Mouse (Mus musculus) B cell, adult (primary cell): ENCODE measurements around the gene Casp6. TPM values are rescaled to one million over a fixed set of nuclear protein-coding genes. Genes with fewer than 3 reads are reported as not detected.

ENCODE experiments used
- total RNA-seq: library from RNA; stranded (reverse); gene quantifications from 4 replicates; pipeline ENCODE4 v1.2.4, GENCODE M21; 2023; ENCODE audit not compliant: inconsistent age

Casp6 gene
- 20.1 to 30.1 TPM (median 26.1 TPM) in 4 replicates for total RNA-seq

GRCm38 (mm10) chr3:129901271-129901809 is at the start of gene Casp6:
Casp6 (plus strand) TSS chr3:129901425.

GRCm38 (mm10) chr3:129878405-129879021 is 22.7 kb upstream of the Casp6 start, which contains the start of gene Pla2g12a:
Pla2g12a (plus strand) TSS chr3:129878606.

Other genes with a start within 250 kb of the Casp6 start
- gene Egf, start 146.1 kb upstream of the Casp6 start, total RNA-seq, result 2.3 to 5.0 TPM (median 3.1 TPM) in 4 replicates
- gene Lrit3, start 97.4 kb upstream of the Casp6 start, total RNA-seq, result not detected in 4 replicates
- 2.3 to 3.9 TPM (median 3.3 TPM) in 4 replicates for gene Rrh, start 78.8 kb upstream of the Casp6 start, total RNA-seq
- gene Gar1, start 70.0 kb upstream of the Casp6 start, total RNA-seq, result 53.0 to 74.8 TPM (median 70.2 TPM) in 4 replicates
- gene Cfi, start 65.5 kb upstream of the Casp6 start, total RNA-seq, result not detected in 4 replicates
- gene Pla2g12a, start 22.8 kb upstream of the Casp6 start, total RNA-seq, result 13.1 to 17.4 TPM (median 16.3 TPM) in 4 replicates
- not detected in 4 replicates for gene Mcub, start 68.8 kb downstream of the Casp6 start, total RNA-seq
- gene Sec24b, start 160.1 kb downstream of the Casp6 start, total RNA-seq, result 101 to 141 TPM (median 111 TPM) in 4 replicates
- not detected in 4 replicates for gene Col25a1, start 230.1 kb downstream of the Casp6 start, total RNA-seq